Mouse (Mus musculus): ENCODE measurements around the gene Tepp.

Gene Tepp

DNA sequence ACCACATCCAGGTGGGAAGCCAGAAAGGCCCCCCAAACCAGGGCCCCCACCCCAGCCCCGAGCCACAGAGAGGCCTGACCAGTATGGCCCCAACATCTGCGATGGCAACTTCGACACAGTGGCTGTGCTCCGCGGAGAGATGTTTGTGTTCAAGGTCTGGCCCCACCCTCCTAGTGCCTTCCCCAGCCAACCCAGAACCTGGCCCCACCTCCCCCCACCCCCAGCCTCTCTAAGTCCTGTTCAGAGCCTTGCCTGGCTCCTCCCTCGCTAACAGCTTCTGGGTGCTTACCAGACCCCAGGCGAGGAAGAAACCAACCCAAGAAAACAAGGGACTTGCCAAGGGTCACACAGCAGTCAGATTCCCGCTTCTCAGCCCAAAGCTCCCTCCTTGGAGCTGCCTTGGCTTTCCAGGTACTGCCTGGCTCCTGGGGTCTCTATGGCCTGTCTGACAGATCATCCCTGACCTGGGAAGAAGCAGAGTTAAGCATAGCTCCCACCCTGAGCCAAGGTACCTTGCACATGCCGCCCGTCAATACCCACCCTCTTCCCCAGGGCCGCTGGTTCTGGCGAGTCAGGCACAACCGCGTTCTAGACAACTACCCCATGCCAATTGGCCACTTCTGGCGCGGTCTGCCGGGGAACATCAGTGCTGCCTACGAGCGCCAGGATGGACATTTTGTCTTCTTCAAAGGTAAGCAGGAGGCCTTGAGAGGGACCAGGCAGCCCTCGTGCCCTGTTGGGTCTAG is 59.4 kb downstream of the Tepp start:
- no peak for DNase-seq (ENCODE audit: low read depth)

DNA sequence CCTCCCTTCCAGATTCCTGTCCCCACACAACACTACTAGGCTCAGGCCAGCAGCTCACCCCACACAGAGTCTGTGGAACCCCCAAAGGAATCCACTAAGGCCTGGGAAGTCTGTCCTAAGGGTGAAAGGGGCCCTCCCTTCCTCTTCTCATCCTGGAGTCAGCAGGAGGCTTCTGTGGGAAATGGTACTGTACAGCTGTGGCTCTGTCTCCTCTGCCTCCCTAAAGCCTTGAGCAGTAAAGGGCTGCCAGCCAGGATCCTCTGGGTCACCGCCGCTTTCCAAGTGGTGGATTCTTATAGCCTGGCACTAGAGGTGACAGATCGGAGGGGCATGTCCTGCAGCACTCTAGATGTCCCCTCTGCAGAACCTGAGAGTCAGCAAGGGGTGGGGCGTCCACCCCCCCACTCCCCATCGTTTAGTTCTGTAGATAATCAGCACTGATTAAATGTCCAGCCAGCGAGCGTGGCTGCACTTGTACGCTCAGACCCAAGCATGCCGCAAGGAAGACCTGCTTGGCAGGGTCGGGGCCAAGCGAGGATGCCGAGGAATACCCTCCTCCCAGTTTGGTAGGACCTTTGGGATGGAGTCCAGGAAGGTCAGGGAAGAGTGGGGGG is 63.1 kb downstream of the Tepp start:
- DNase-seq (ENCODE audit: low read depth): no peak

DNA sequence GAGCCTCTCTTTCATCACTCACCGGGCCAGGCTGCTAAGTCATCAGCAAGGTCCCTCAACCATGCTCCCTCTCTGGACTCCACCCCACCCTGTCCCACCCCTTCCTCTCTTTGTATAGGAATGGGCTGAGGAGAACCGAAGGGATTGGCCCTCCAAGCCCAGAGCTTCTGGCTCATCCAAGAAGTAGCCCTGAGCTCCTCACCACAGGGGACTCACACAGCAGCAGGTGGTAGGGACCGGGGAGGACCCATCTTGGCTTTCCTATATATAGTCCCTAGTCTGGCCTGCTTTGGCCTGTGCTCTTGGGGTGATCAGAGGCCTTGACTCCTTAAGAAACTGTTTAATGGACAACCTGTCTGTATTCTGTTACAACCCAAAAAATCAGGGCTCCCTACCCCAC is 64.1 kb downstream of the Tepp start:
- no peak for DNase-seq (ENCODE audit: low read depth)

DNA sequence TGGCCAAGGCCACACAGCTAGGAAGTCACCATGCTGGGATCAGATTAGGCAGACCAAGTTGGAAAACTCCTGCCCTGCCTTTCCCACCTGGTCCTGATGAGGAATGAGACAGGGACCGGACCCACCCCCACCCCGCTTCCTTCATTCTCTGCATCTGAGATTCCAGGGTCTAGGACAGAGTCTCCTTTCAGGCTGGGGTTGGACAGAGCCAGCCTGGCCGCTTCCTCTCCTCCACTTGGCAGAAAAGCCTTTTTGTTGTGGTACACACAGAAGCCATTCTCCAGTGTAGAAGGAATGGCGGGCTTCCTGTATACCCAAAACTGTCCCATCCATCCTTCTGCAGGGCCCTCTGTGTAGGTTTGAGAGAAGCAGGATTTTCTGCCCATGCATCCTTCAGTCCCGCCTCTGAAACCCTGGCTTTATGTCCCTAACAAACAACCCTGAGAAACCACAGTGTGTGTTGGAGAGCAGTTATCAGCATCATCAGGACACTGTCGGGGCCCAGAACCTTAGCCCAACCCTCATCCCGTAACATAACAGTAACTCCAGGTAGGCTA is 65.1 kb downstream of the Tepp start:
- no peak for DNase-seq (ENCODE audit: low read depth)

Measured in NIH3T3 (cell line).